Mouse (Mus musculus) cortical plate, adult 2 months (tissue): Measurements from ENCODE around the gene Scd1.

Source experiments
- CTCF ChIP-seq: fragments of 200-500 bp; IDR thresholded peaks from 2 replicates; pipeline ENCODE4 v1.5.1; 2011; ENCODE audit warnings: mild to moderate bottlenecking, control low read depth, low read length; ENCODE audit not compliant: insufficient read depth; ENCODE audit errors: extremely low read depth
- POLR2A ChIP-seq: fragments of 200-500 bp; IDR thresholded peaks from 2 replicates; pipeline ENCODE4 v1.6.1; 2011; ENCODE audit warnings: mild to moderate bottlenecking, low read length, control low read depth; ENCODE audit not compliant: insufficient read depth; ENCODE audit errors: extremely low read depth

DNA sequence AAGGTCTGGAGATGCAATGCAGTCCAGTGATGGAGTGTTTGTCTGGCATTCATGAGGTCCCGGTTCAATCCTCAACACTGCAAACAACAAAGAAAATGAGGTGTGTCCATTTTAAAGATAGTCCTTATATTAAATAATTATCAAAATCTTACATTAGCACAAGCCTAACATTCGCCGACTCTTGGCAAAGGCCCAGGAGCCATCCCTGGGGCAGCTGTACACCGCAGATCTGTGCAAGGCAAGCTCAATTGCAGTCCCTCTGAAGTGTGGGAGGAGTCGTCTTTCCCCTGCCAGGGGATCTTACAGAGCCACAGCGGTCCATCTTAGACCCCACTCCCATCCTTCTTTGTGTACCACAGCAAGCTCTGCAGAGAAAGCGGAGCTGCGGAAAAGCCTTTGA is 49.0 kb downstream of the Scd1 start:
- TF ChIP-seq CTCF (no peak), POLR2A (no peak)
